Mouse (Mus musculus) myocyte (in vitro differentiated cells): ENCODE measurements around the gene Arhgef26.

ENCODE experiments used
- CEBPB ChIP-seq: IDR thresholded peaks from 2 replicates; pipeline ENCODE4 v1.6.1; 2011; ENCODE audit warnings: mild to moderate bottlenecking, moderate library complexity; ENCODE audit not compliant: poor library complexity, insufficient read depth, severe bottlenecking
- E2F4 ChIP-seq: IDR thresholded peaks from one replicate; pipeline ENCODE4 v1.6.1; 2011; ENCODE audit warnings: mild to moderate bottlenecking, control low read depth, moderate library complexity; ENCODE audit not compliant: insufficient read depth
- POLR2A ChIP-seq: IDR thresholded peaks from one replicate; pipeline ENCODE4 v1.6.1; 2011; ENCODE audit warnings: low read depth, mild to moderate bottlenecking, control low read depth, moderate library complexity; ENCODE audit not compliant: insufficient read length
- POLR2AphosphoS2 ChIP-seq: IDR thresholded peaks from one replicate; pipeline ENCODE4 v1.6.1; 2011; ENCODE audit warnings: low read depth, control low read depth; ENCODE audit not compliant: insufficient read length
- USF1 ChIP-seq: IDR thresholded peaks from one replicate; pipeline ENCODE4 v1.6.1; 2011; ENCODE audit warnings: low read depth, mild to moderate bottlenecking, control low read depth, moderate library complexity

- TF ChIP-seq CEBPB (no peak), POLR2A (no peak), POLR2AphosphoS2 (no peak), E2F4 (no peak), USF1 (no peak)
These were observed 132.0 kb downstream of the Arhgef26 start for GRCm38 (mm10) chr3:62470179-62470578.
